Mouse (Mus musculus) limb, embryonic 14.5 days (tissue): ENCODE data around the gene Olfr318. TPM values are rescaled to one million over a fixed set of nuclear protein-coding genes. Genes with fewer than 3 reads are reported as not detected.
"Not testable (repeated sequence)": the region's sequence is repeated elsewhere in the genome, so short reads cannot be mapped to it uniquely, and the experiment has no call there.

Source experiments
- ATAC-seq: fragments of 200-750 bp; cut with Nextera tagmentation; 2 replicates; pipeline ENCODE4 v1.8.0; 2017; ENCODE audit warnings: low read depth, moderate number of reproducible peaks, moderate TSS enrichment; ENCODE audit not compliant: low FRiP score
- DNase-seq: peaks from one replicate; pipeline ENCODE4 v3.0.0-alpha.2; 2015; ENCODE audit warnings: low spot score
- H3K27ac ChIP-seq: fragments of 300-500 bp; sonication (generic); replicated peaks from 2 replicates; pipeline ENCODE4 v1.5.1; 2014; ENCODE audit warnings: low read depth, mild to moderate bottlenecking, low read length, moderate library complexity, mixed read lengths
- H3K27me3 ChIP-seq: fragments of 300-500 bp; sonication (generic); 2 replicates; pipeline ENCODE4 v1.6.1; 2014; ENCODE audit warnings: low read length, mixed read lengths; ENCODE audit not compliant: control insufficient read depth, insufficient read depth
- H3K36me3 ChIP-seq: fragments of 300-500 bp; sonication (generic); 2 replicates; pipeline ENCODE4 v1.6.1; 2014; ENCODE audit warnings: mild to moderate bottlenecking, low read length, moderate library complexity, mixed read lengths; ENCODE audit not compliant: control insufficient read depth, insufficient read depth
- H3K4me1 ChIP-seq: fragments of 300-500 bp; sonication (generic); 2 replicates; pipeline ENCODE4 v1.6.1; 2014; ENCODE audit warnings: antibody characterized with exemption, low read length, mixed read lengths; ENCODE audit not compliant: control insufficient read depth, insufficient read depth
- H3K4me2 ChIP-seq: fragments of 300-500 bp; sonication (generic); replicated peaks from 2 replicates; pipeline ENCODE4 v1.6.1; 2014; ENCODE audit warnings: low read depth, mild to moderate bottlenecking, low read length, moderate library complexity; ENCODE audit not compliant: severe bottlenecking
- H3K4me3 ChIP-seq: fragments of 300-500 bp; sonication (generic); replicated peaks from 2 replicates; pipeline ENCODE4 v1.5.1; 2014; ENCODE audit warnings: low read length
- H3K9ac ChIP-seq: fragments of 300-500 bp; sonication (generic); 2 replicates; pipeline ENCODE4 v1.6.1; 2014; ENCODE audit warnings: mild to moderate bottlenecking, low read depth, low read length, moderate library complexity; ENCODE audit not compliant: severe bottlenecking
- H3K9me3 ChIP-seq: fragments of 300-500 bp; sonication (generic); 2 replicates; pipeline ENCODE4 v1.6.1; 2016; ENCODE audit warnings: low read length; ENCODE audit not compliant: control insufficient read depth
- POLR2A ChIP-seq: fragments of 200-500 bp; IDR thresholded peaks from 2 replicates; pipeline ENCODE4 v1.8.0; 2012; ENCODE audit warnings: inconsistent platforms, mild to moderate bottlenecking, moderate library complexity, borderline replicate concordance; ENCODE audit not compliant: insufficient read depth, insufficient read length; ENCODE audit errors: extremely low read depth
- WGBS: fragments of 180-500 bp; shearing (Covaris S2); extraction: QIAGEN DNeasy Blood & Tissue Kit; methylation state at CpG from one replicate; pipeline ENCODE4 v1.1.7; 2014; 5-methylcytosine and 5-hydroxymethylcytosine counted together
- polyA plus RNA-seq, 2 experiments: library from polyadenylated mRNA; depleted of rRNA in 1 of 2; stranded (reverse) in 1 of 2; unstranded in 1 of 2; fragments of >200 nt; fragmentation: Nextera tagmentation in 1 of 2; extraction: Ambion mirVana in 1 of 2; gene quantifications; 2 replicates each; pipeline versions ENCODE4 v1.2.1 to v1.2.3; 2012 to 2014

Olfr318 gene
- polyA plus RNA-seq (2012; rRNA removed) (not detected in 2 replicates), polyA plus RNA-seq (2014; fragmentation: Nextera tagmentation; extraction: Ambion mirVana) (not detected in 2 replicates)

DNA sequence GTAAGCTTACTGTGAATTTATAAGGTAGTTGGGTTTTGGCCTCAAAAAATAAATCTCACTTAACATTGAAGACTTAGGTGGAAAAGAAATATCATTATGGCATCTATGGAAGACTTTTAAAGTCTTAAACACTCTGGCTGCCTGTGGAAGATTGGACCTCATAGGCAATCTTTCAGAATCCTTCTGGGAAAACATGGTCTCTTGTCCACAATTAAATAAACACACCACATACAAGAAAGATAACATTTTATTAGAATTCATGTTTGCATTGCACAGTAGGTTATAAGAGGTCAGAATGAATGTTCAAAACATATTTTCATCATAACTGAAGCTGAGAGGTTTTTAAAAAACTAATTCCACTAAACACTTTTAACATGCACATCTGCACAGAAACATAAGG, at the start of gene Olfr318:
Olfr318 (minus strand) TSS at position 101 of the 400 bp plus-strand sequence.
- H3K9me3 ChIP-seq: no peaks in the 10 kb centered on the region
- TF ChIP-seq POLR2A: no peak
- no peak within 1 kb of the TSS for H3K4me2 ChIP-seq
- H3K4me3 ChIP-seq: no peak within 1 kb of the TSS
- H3K36me3 ChIP-seq: no peaks in the 10 kb centered on the region
- DNase-seq (no peak), ATAC-seq (no peak)
- no peaks in the 10 kb centered on the region for H3K27me3 ChIP-seq
- H3K9ac ChIP-seq: no peak within 1 kb of the TSS
- no peak within 1 kb of the TSS for H3K27ac ChIP-seq
- no peaks in the 10 kb centered on the region for H3K4me1 ChIP-seq

DNA sequence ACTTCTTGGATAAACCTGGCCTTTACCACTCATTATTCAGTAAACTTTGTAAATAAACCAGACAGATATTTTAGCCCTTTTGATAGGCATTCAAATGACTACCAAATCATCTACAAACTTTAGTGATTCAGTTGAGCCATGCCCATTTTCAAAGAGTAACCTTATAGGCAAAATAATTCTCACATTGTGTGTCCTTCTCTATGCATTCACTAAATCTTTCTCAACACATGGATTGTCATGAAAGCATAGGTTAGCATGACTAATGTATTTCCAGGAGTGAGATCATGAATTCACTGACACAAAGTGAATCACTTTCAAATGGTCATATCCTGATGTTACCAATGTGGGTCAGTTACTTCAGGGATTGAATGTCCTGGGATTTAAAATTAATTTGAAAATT, 49.1 kb upstream of the Olfr318 start, which contains the start of gene Olfr315:
Olfr315 (plus strand) TSS at position 301 of the 400 bp plus-strand sequence.
- Histone ChIP-seq H3K27ac (no peak within 1 kb of the TSS), H3K36me3 (no peaks in the 10 kb centered on the region), H3K4me2 (no peak within 1 kb of the TSS), H3K27me3 (no peaks in the 10 kb centered on the region), H3K9me3 (no peaks in the 10 kb centered on the region), H3K9ac (no peak within 1 kb of the TSS), H3K4me1 (no peaks in the 10 kb centered on the region), H3K4me3 (no peak within 1 kb of the TSS)
- no peak for ATAC-seq
- no peak for TF ChIP-seq POLR2A
- no peak for DNase-seq

DNA sequence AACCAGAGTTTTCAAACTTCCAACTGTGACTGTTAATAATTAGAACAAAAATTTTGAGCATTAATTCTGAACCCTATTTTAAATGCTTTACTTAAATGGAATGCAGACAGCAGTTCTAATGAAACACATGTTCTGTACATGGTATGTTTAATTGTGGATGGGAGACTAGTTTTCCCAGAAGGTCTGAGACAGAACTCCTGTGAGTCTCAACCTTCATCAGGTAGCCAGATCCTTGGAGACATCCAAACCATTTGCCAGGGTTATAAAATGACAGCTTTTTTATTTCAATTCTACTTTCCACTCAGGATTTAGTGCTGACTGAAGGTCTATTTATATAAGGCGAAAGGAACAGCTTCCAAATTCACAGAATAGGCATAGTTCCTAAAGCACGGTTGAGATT, 28.6 kb upstream of the Olfr318 start, which contains the start of gene Olfr316:
Olfr316 (plus strand) TSS at position 301 of the 400 bp plus-strand sequence.
- no peak for TF ChIP-seq POLR2A
- no peak for DNase-seq
- H3K27ac ChIP-seq: no peak within 1 kb of the TSS
- no peak within 1 kb of the TSS for H3K4me2 ChIP-seq
- no peaks in the 10 kb centered on the region for H3K4me1 ChIP-seq
- H3K27me3 ChIP-seq: no peaks in the 10 kb centered on the region
- H3K36me3 ChIP-seq: no peaks in the 10 kb centered on the region
- WGBS: 83% methylated on average over 2 of the region's 2 CpGs
- H3K9me3 ChIP-seq: no peaks in the 10 kb centered on the region
- no peak within 1 kb of the TSS for H3K4me3 ChIP-seq
- no peak within 1 kb of the TSS for H3K9ac ChIP-seq
- no peak for ATAC-seq

DNA sequence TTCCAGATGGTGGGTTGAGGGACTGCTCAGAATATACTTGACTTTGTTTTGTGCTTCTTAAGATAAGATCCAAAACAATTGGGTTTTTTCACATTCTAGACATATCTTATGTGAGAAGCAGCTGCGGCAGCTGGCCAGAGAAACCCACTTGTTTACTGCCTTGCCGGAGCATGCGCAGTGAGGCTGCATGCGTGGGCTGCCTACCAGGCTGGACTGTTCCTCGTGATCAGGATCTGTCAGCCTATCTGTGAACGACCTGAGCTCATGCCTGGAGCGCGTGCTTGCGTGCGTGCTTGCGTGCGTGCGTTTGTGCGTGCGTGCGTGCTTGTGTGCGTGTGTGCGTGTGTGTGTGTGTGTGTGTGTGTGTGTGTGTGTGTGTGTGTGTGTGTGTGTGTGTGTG, 27.3 kb upstream of the Olfr318 start:
- not testable (repeated sequence) for H3K4me1 ChIP-seq, H3K9ac ChIP-seq, DNase-seq, H3K27ac ChIP-seq, H3K4me2 ChIP-seq, H3K4me3 ChIP-seq, H3K27me3 ChIP-seq, H3K9me3 ChIP-seq, ATAC-seq, H3K36me3 ChIP-seq
- WGBS: 91% methylated on average over 18 of the region's 18 CpGs

DNA sequence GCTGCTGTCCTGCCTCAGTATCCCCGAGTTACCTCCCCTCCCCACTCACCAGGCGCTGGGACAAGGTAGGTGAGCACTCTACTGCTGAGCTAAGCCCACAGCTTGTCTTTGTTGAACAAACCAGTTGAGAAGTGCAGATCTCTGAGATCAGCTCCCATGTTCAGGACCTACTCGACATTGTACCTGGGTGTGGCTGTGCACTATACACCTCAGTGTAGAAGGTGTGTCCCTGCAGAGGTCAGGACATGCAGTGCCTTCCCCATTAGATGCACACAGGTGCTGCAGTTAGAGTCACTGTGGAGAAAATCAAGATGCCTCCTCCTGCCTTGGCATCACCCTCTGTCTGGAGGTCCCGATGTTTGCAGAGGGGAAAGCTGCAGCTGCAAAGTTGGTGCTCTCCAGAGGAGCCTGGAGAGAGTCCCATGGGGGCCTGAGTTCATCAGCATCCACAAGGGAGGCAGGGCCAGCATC, 15.0 kb upstream of the Olfr318 start, which contains the start of gene Olfr317:
Olfr317 (minus strand) TSS at position 421 of the 471 bp plus-strand sequence.
- no peak for DNase-seq
- TF ChIP-seq POLR2A: no peak
- no peak within 1 kb of the TSS for H3K27ac ChIP-seq
- no peak within 1 kb of the TSS for H3K9ac ChIP-seq
- H3K36me3 ChIP-seq: no peaks in the 10 kb centered on the region
- H3K4me2 ChIP-seq: no peak within 1 kb of the TSS
- H3K4me3 ChIP-seq: no peak within 1 kb of the TSS
- no peaks in the 10 kb centered on the region for H3K9me3 ChIP-seq
- ATAC-seq: no peak
- 68% methylated on average over 4 of the region's 4 CpGs for WGBS
- no peaks in the 10 kb centered on the region for H3K27me3 ChIP-seq
- H3K4me1 ChIP-seq: no peaks in the 10 kb centered on the region

DNA sequence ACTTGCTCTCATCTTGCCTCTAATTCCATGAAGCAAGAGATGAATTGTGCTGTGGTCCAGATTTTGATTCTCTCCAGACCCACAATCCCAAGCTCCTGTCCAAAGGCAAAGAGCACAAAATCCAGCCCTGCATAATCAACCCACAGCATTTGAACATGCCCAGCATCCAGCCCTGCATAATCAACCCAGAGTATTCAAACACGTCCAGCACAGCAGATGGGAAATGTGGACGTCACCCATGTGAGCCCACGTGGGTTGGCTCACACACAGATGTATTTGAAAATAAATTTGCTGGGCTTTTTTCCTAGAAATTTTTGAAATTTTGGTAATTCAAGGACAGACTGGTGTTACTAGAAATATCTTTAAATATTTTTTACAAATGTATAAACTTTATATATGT, 9.6 kb upstream of the Olfr318 start:
- Histone ChIP-seq H3K27me3 (no peaks in the 10 kb centered on the region), H3K4me1 (no peaks in the 10 kb centered on the region), H3K27ac (no peak overlapping the region), H3K9ac (no peak overlapping the region), H3K4me2 (no peak overlapping the region), H3K9me3 (no peaks in the 10 kb centered on the region), H3K36me3 (no peaks in the 10 kb centered on the region), H3K4me3 (no peak overlapping the region)
- no peak for ATAC-seq
- TF ChIP-seq POLR2A: no peak
- 59% methylated on average over 3 of the region's 3 CpGs for WGBS
- no peak for DNase-seq

DNA sequence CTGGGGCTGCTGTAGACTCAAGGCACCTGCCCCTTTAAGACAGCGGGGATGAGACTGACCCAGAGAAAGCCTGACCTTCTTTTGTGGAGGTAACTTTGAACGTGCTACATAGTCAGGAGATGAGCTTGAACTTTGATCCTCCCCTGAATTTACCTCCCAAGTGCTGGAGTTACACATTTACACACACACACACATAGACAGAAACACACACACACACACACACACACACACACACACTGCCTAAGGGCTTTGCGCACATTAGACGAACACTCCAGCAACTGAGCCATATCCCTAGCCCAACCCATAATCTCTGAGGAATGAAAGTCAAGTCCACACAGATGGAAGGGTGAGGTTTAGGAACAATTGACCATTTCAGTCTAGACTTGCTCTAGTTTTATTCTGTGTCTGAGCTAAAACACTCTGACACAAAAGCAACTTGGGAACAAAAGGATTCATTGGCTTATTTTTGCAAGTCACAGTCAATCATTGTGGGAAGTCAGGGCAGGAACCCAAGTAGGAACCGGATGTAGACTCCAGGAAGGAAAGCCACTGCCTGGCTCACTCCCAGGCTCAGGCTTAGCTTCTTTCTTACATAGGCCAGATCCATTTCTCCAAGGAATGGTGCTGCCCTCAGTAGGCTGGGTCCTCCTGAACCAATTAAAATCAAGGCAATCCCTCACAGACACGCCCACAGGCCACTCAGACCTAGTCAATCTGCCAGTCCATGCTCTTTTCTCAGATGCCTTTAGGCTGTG, 4.3 kb upstream of the Olfr318 start:
- not testable (repeated sequence) for H3K9ac ChIP-seq, DNase-seq, H3K27ac ChIP-seq, ATAC-seq, H3K27me3 ChIP-seq, H3K9me3 ChIP-seq, H3K4me1 ChIP-seq, H3K36me3 ChIP-seq, H3K4me2 ChIP-seq, H3K4me3 ChIP-seq
- 86% methylated on average over 5 of the region's 6 CpGs for WGBS
